Mouse (Mus musculus): Measurements from ENCODE around the gene Msantd1. TPM values are rescaled to one million over a fixed set of nuclear protein-coding genes. Genes with fewer than 3 reads are reported as not detected.

Msantd1 gene
- polyA plus RNA-seq, 1 experiment = not detected

GRCm38 (mm10) chr5:34933461-34933860, 25.6 kb downstream of the Msantd1 start:
- TF ChIP-seq POLR2A (IDR thresholded peaks at IDR 0.05; ENCODE audit: insufficient read depth, low read depth, low read length) (no peak), CTCF (IDR thresholded peaks at IDR 0.05; ENCODE audit: insufficient read depth, low read depth, low read length) (no peak)
- WGBS = 96% methylated on average over 1 of the region's 1 CpGs
- peaks cover 11% of the 10 kb centered on the region; the same call in 1 of the 2 replicates for H3K4me1 ChIP-seq (ENCODE audit: control insufficient read depth, insufficient read depth, low read length)
- no peak overlapping the region for H3K4me3 ChIP-seq (ENCODE audit: insufficient read depth, low read depth, low read length)
- no peak overlapping the region for H3K27ac ChIP-seq (ENCODE audit: insufficient read depth, low read depth, low read length)

- Histone ChIP-seq H3K27ac (ENCODE audit: insufficient read depth, low read depth, low read length) (no peak overlapping the region), H3K4me3 (ENCODE audit: insufficient read depth, low read depth, low read length) (no peak overlapping the region), H3K4me1 (ENCODE audit: control insufficient read depth, insufficient read depth, low read length) (no peaks in the 10 kb centered on the region)
- 44% methylated on average over 10 of the region's 10 CpGs for WGBS
- TF ChIP-seq POLR2A (IDR thresholded peaks at IDR 0.05; ENCODE audit: insufficient read depth, low read depth, low read length) (no peak), CTCF (IDR thresholded peaks at IDR 0.05; ENCODE audit: insufficient read depth, low read depth, low read length) (no peak)
These were observed 34.1 kb downstream of the Msantd1 start for GRCm38 (mm10) chr5:34941710-34942470.

- H3K4me3 ChIP-seq (ENCODE audit: insufficient read depth, low read depth, low read length) = no peak overlapping the region
- 94% methylated on average over 3 of the region's 3 CpGs for WGBS
These were observed 35.6 kb downstream of the Msantd1 start for GRCm38 (mm10) chr5:34943428-34943827.

DNA sequence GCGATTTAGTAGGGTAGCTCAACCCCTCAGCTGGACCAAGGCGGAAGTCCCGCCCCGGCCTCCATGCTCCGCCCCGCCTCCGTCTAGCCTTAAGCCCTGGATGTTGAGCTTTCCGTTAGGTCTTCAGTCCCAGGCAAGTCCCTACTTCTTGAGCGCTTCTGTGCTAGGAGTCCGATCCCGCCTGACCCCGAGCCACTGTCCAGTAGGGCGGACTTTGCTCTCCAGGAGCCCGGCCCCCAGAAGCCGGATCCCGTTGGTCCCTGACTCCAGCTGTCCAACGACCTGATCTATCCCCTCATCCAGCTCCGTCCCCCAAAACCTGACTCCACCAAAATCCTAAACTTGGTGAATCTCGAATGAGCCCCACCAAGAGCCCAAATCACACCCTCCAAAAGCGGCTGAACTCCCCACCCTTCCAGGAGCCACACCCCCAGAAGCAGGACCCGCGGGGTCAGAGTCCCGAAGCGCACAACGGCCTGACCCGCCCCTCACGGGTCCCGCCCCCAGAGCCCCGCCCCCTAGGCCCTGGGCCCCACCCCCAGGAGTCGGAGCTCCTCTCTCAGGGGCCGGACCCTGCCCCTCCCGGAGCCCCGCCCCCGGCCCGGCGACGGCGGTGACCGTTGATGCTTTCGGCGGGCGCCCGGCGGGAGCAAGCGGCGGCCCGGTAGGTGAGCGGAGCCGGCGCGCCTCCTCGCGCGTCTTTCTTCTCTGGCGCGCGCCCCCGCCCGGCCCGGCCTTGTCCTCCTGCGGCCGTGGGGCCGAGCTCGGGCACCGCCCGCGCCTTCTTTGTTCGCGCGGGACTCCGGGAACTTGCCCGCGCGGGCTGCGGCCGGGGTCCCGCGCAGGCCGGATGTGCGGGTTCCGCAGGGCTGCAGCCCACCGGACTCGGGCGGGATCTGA, 41.3 kb downstream of the Msantd1 start, which contains the start of gene Rgs12:
Gene Rgs12, plus strand, starts transcription at position 585 of the 900 bp plus-strand sequence.
- Histone ChIP-seq H3K4me3 (ENCODE audit: insufficient read depth, low read depth, low read length) (peak within 1 kb of the TSS; percentile 71), H3K27ac (ENCODE audit: insufficient read depth, low read depth, low read length) (peak within 1 kb of the TSS; percentile 38; the same call in 1 of the 2 replicates), H3K4me1 (ENCODE audit: control insufficient read depth, insufficient read depth, low read length) (peaks cover 18% of the 10 kb centered on the region; the same call in 1 of the 2 replicates)
- 2% methylated on average over 80 of the region's 84 CpGs for WGBS
- TF ChIP-seq POLR2A (IDR thresholded peaks at IDR 0.05; ENCODE audit: insufficient read depth, low read depth, low read length) (no peak), CTCF (IDR thresholded peaks at IDR 0.05; ENCODE audit: insufficient read depth, low read depth, low read length) (no peak)

More at GRCm38 (mm10) chr5:34943428-34943827, 35.6 kb downstream of the Msantd1 start:
- TF ChIP-seq POLR2A (IDR thresholded peaks at IDR 0.05; ENCODE audit: insufficient read depth, low read depth, low read length) = no peak
- Histone ChIP-seq H3K27ac (ENCODE audit: insufficient read depth, low read depth, low read length) (no peak overlapping the region), H3K4me1 (ENCODE audit: control insufficient read depth, insufficient read depth, low read length) (no peaks in the 10 kb centered on the region)

- peaks cover 21% of the 10 kb centered on the region; the same call in 1 of the 2 replicates for H3K4me1 ChIP-seq (ENCODE audit: control insufficient read depth, insufficient read depth, low read length)
- TF ChIP-seq POLR2A (IDR thresholded peaks at IDR 0.05; ENCODE audit: insufficient read depth, low read depth, low read length) (no peak), CTCF (IDR thresholded peaks at IDR 0.05; ENCODE audit: insufficient read depth, low read depth, low read length) (no peak)
- peak overlapping the region; percentile 38; the same call in 1 of the 2 replicates for H3K27ac ChIP-seq (ENCODE audit: insufficient read depth, low read depth, low read length)
- peak overlapping the region; percentile 71 for H3K4me3 ChIP-seq (ENCODE audit: insufficient read depth, low read depth, low read length)
- 21% methylated on average over 12 of the region's 12 CpGs for WGBS
These were observed 42.0 kb downstream of the Msantd1 start for GRCm38 (mm10) chr5:34949769-34950211.

DNA sequence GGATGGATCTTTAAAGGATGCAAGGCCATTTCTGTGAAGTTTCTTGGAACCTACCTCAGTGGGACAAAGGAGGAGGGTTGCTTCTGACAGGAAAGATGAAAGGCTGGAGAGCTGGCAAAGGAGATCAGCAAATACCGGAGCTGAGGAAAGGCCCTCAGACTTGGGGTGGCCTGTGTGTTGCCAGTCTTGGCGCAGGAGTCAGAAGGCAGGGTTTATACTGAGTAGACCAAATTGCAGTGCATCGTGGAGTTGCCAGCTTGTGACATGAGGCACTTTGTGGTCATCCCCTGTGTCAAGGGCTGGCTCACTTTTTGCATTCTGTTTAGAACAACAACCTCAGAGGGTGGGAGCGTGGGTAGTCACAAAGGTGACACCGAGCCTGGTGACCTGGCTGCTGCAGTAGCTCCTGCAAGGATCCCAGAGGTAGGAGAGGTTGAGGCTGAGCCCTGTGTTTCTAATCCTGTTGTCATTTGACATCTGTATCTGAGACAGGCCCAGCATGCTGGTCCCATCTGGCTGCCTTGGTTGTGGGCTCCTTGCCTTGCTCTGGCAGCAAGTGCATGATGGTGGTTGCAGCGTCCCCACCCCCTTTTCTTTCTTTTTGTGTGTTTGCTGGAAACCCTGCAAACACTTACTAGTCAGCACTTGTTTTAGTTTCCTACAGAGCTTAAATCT, 42.8 kb downstream of the Msantd1 start:
- H3K4me1 ChIP-seq (ENCODE audit: control insufficient read depth, insufficient read depth, low read length) = peaks cover 28% of the 10 kb centered on the region; the same call in 1 of the 2 replicates
- no peak overlapping the region for H3K27ac ChIP-seq (ENCODE audit: insufficient read depth, low read depth, low read length)
- TF ChIP-seq CTCF (IDR thresholded peaks at IDR 0.05; ENCODE audit: insufficient read depth, low read depth, low read length) = no peak
- no peak for TF ChIP-seq POLR2A (IDR thresholded peaks at IDR 0.05; ENCODE audit: insufficient read depth, low read depth, low read length)
- WGBS = 71% methylated on average over 6 of the region's 6 CpGs
- no peak overlapping the region for H3K4me3 ChIP-seq (ENCODE audit: insufficient read depth, low read depth, low read length)

DNA sequence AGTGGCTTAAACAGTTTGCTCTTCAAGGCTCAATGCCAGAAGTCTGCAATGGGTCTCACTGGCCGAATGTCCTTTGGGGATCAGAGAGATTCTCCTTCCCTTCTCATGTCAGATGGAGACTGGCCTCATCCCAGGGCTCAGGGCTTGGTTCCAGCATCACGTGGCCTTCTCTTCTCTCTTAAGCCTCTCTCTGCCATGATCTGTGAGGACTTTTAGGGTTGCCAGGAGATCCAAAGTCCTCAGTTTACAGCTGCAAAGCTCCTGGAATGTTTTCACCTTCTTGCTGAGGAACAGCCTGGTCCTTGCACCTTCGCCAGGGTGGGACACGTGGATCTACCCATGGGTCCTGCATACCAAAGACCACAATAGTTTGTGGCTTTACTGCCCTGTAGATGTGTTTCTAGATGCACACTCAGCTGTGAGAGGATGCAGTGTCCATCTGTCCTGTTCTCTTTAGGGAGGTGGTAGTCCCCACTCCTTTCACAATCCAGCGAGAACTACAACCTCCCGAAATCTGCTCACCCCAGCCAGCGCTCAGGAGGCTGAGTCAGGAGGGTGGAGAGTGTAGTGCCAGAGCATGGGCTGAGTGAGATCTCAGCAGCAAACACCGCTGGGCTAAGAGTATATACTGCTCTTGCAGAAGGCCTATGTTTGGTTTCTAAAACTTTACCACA, 43.5 kb downstream of the Msantd1 start:
- Histone ChIP-seq H3K4me3 (ENCODE audit: insufficient read depth, low read depth, low read length) (no peak overlapping the region), H3K27ac (ENCODE audit: insufficient read depth, low read depth, low read length) (no peak overlapping the region), H3K4me1 (ENCODE audit: control insufficient read depth, insufficient read depth, low read length) (peaks cover 32% of the 10 kb centered on the region; the same call in 1 of the 2 replicates)
- WGBS = 81% methylated on average over 8 of the region's 8 CpGs
- no peak for TF ChIP-seq POLR2A (IDR thresholded peaks at IDR 0.05; ENCODE audit: insufficient read depth, low read depth, low read length)
- TF ChIP-seq CTCF (IDR thresholded peaks at IDR 0.05; ENCODE audit: insufficient read depth, low read depth, low read length) = no peak

DNA sequence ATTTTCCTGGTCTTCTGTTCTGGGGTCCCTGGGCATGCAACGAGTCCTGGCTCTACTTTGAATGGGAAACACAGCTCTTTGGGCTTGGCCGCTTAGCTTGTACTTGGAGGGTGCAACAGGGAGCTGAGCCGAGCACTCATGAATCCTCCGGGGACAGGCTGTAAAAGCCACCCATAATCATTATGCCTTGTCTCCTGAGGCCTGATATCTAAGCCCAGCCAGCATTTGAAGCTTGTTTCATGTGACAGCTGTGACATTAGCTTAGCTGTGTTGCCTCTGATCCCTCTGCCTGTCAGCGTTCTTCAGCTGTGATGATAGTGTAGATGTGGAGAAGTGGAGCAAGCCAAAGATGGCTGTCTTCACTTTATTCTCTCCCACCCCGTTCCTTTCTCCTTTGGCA, 46.7 kb downstream of the Msantd1 start:
- peaks cover 35% of the 10 kb centered on the region for H3K4me1 ChIP-seq (ENCODE audit: control insufficient read depth, insufficient read depth, low read length)
- no peak overlapping the region for H3K4me3 ChIP-seq (ENCODE audit: insufficient read depth, low read depth, low read length)
- TF ChIP-seq POLR2A (IDR thresholded peaks at IDR 0.05; ENCODE audit: insufficient read depth, low read depth, low read length) (no peak), CTCF (IDR thresholded peaks at IDR 0.05; ENCODE audit: insufficient read depth, low read depth, low read length) (no peak)
- WGBS = 50% methylated on average over 6 of the region's 6 CpGs
- H3K27ac ChIP-seq (ENCODE audit: insufficient read depth, low read depth, low read length) = no peak overlapping the region

Measured in olfactory bulb, adult 2 months (tissue).